Mouse (Mus musculus) lung, postnatal 25 days (tissue): Measurements from ENCODE around the gene Atraid.

ENCODE experiments used
- DNase-seq: peaks from one replicate; pipeline ENCODE4 v3.0.0; 2022; ENCODE audit warnings: low spot score

Gene Atraid

DNA sequence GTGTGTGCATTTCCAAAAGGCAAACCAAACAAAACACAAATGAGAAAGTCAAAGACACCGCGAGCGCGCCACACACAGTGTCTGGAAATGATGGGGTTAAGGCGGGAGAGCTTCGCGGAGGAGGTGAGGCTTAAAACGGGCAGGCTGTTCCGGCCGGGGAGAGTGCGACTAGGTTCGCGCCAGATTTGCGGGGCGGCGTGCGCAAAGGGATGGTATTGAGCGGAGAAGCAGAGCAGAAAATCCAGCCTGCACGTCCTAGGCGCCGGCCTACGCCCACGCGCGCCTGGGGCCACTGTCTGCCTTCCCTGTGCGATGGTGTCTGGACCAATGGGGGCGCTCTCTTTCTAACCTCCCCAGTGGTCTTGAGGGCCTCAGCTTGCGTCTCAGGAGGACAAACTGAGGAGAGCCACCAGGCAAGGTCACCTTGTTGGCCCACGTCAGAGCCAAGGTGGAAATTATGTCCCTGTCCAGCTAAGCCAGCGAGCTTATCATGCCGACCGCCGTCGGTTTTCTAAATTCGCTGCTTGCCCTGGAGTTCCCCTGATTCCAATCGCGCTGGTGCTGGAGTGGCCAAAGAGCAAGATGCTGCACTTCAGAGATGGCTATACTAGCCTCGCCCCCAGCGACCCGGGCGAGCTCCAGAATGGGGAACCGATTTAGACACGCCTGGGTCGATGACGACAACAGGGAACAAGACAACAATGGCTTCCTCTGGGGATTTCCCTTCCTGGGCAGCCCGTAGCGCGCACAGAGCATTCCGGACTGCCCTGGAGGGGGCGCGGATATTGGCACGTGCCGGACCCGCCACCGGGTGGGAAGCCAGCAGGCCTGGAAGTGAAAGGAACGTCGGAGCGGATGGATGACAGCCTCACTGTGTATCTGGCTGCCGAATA, 46.9 kb downstream of the Atraid start:
- DNase-seq = peak; percentile 78

DNA sequence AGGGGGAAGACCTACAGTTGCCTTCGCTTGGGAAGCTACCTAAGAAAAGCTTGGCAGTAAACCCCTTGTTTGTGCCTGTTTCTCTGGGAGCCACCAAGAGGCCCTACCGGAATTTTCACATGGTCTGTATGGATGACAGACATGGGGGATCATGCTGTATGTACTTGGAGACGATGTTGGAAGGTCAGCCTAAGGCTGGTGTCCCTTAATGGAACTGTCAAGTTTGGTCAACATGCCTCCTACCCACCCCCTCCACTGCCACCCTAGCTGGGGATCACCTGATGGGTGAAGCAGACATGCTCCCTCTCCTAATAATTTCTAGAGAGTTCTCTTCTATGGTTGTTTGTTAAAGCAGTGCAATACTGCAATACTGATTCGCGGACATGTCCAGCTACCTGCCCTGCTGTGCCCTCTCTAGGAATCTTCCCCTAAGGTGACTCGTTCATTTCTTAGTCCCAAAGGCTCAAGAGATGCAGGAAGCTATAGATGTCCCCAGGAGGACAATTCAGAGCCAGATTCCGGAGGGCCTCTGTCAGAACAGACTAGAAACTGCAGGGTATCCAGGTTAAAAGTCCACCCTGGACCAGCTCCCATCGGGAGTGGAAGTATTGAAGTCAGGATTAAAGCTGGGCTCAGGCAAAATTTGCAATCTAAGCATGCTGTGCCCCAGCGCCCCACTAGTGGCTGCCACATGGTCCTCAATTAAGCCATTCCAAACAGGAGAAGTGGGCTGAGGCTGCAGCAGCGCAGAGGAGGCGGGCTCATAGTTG, 47.8 kb downstream of the Atraid start:
- no peak for DNase-seq
